Mouse (Mus musculus) CH12.LX (cell line): ENCODE measurements at regions not wholly inside any gene's neighbourhood (a gene's known extent, or its start where the extent isn't known, plus 50 kb on each side); places are given as distances from the start of the nearest gene placed in this dataset.

Source experiments
- GABPA ChIP-seq: IDR thresholded peaks from 2 replicates; pipeline ENCODE4 v1.6.1; 2012; ENCODE audit warnings: low read depth, low read length, improper control_type of control experiment, inconsistent platforms; ENCODE audit not compliant: insufficient replicate concordance
- MXI1 ChIP-seq: IDR thresholded peaks from 2 replicates; pipeline ENCODE4 v1.6.1; 2011; ENCODE audit warnings: mild to moderate bottlenecking, low read depth, low read length, improper control_type of control experiment
- PAX5 ChIP-seq: IDR thresholded peaks from 2 replicates; pipeline ENCODE4 v1.6.1; 2012; ENCODE audit warnings: low read length, inconsistent platforms, mixed read lengths
- TBP ChIP-seq: conservative IDR thresholded peaks from 2 replicates; pipeline ENCODE4 v1.6.1; 2011; ENCODE audit warnings: low read depth, low read length, improper control_type of control experiment

GRCm38 (mm10) chr5:75253830-75254229, 101.7 kb downstream of the Pdgfra start:
- TF ChIP-seq TBP = no peak
- TF ChIP-seq PAX5 = no peak
- no peak for TF ChIP-seq MXI1
- no peak for TF ChIP-seq GABPA
